Mouse (Mus musculus): ENCODE measurements around the gene Scd4. TPM values are rescaled to one million over a fixed set of nuclear protein-coding genes. Genes with fewer than 3 reads are reported as not detected.

Scd4 gene
- polyA plus RNA-seq, 1 experiment from 2014 or later: 0.12 TPM

DNA sequence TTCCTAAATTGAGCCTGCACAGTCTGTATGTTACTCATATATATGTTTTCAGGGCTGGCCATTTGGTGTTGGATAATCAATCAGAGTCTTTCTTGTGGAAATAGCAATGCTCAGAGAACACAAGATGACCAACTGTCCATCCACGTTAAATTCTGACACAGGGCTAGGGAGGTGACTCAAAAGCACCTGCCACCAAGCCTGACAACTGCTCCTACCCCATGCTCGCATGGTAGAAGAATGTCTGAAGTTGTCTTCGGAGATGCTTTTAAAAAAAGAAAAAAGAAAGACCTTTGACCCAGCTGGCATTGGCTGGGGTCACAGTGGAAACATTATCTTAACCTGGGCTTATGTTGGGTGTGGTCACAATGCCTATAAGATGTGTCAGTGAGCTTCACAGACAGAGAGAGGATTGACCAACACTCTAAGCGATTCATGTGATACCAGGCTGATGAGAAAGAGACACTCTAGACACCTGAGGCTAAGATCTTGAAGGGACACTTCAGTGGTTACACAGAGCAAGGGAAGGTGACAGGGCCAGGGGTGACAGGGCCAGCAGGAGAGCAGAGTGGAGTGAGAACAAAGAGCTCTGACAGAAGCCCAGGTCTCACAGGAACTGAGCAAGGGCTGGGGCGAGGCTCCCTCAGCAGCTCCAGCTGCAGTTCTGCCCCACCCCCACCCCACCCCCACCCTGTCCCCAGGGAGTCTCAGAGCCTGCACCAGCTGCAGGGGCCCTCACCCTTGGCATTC, 44.9 kb downstream of the Scd4 start:
- WGBS: 54% methylated on average over 5 of the region's 5 CpGs

DNA sequence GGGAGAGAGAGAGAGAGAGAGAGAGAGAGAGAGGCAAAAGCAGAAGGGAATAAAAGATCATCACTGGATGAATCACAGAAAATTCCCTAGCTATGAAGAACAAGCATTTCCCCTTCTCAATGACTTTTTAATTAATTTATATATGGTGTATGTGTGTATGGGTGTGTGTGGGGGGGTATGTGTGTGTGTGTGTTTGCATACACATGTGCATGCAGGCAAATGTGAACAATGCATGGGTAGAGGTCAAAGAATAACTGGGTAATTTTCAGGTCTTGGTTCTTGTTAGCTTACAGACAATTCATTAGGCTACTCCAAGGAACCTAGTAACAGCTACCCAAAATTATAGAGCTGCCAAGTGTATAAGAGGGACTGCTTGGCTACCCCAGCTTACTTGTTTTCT, 46.2 kb downstream of the Scd4 start:
- Histone ChIP-seq H3K9ac (ENCODE audit: low read depth, low read length) (no peak overlapping the region), H3K4me3 (replicated peaks; ENCODE audit: low read depth, low read length) (no peak overlapping the region), H3K4me1 (replicated peaks; ENCODE audit: insufficient read depth, low read length) (no peaks in the 10 kb centered on the region), H3K27ac (no peak overlapping the region), H3K27me3 (ENCODE audit: insufficient read depth, low read length) (no peaks in the 10 kb centered on the region), H3K36me3 (ENCODE audit: insufficient read depth, low read length) (no peaks in the 10 kb centered on the region), H3K9me3 (replicated peaks; ENCODE audit: low read length) (no peaks in the 10 kb centered on the region), H3K4me2 (ENCODE audit: low read length) (no peak overlapping the region)
- no peak for DNase-seq (ENCODE audit: low spot score)
- no peak for TF ChIP-seq CTCF (IDR thresholded peaks at IDR 0.05; ENCODE audit: low read depth)
- no peak for ATAC-seq (replicated peaks; ENCODE audit: low FRiP score, low read depth)

More for the DNA sequence above, 44.9 kb downstream of the Scd4 start:
- no peaks in the 10 kb centered on the region for H3K4me1 ChIP-seq (replicated peaks; ENCODE audit: insufficient read depth, low read length)
- H3K9me3 ChIP-seq (replicated peaks; ENCODE audit: low read length): no peaks in the 10 kb centered on the region
- TF ChIP-seq CTCF (IDR thresholded peaks at IDR 0.05; ENCODE audit: low read depth): no peak
- no peak overlapping the region for H3K4me3 ChIP-seq (replicated peaks; ENCODE audit: low read depth, low read length)
- H3K36me3 ChIP-seq (ENCODE audit: insufficient read depth, low read length): no peaks in the 10 kb centered on the region
- H3K27me3 ChIP-seq (ENCODE audit: insufficient read depth, low read length): no peaks in the 10 kb centered on the region
- no peak overlapping the region for H3K27ac ChIP-seq
- no peak overlapping the region for H3K4me2 ChIP-seq (ENCODE audit: low read length)
- H3K9ac ChIP-seq (ENCODE audit: low read depth, low read length): no peak overlapping the region
- DNase-seq (ENCODE audit: low spot score) (no peak), ATAC-seq (replicated peaks; ENCODE audit: low FRiP score, low read depth) (no peak)

DNA sequence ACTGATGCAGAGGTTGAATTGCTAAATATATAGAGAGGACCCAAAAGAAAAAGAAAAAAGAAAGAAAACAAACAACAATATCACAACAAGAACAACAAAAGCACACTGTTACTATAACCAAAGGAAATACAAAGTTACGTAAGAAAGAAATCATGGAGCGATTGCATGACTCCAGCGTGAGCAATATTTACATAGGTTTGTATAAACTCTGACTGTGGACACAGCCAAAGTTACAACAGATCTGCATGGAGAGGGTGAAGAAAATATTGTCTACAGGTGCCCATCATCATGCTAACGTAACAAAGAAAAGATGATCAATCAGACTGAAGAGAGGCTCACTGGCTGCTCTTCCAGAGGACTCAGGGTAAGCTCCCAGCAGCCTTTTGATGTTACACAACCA, 47.2 kb downstream of the Scd4 start:
- ATAC-seq (replicated peaks; ENCODE audit: low FRiP score, low read depth) (no peak), DNase-seq (ENCODE audit: low spot score) (no peak)
- no peaks in the 10 kb centered on the region for H3K36me3 ChIP-seq (ENCODE audit: insufficient read depth, low read length)
- TF ChIP-seq CTCF (IDR thresholded peaks at IDR 0.05; ENCODE audit: low read depth): no peak
- 90% methylated on average over 4 of the region's 4 CpGs for WGBS
- H3K4me2 ChIP-seq (ENCODE audit: low read length): no peak overlapping the region
- no peak overlapping the region for H3K4me3 ChIP-seq (replicated peaks; ENCODE audit: low read depth, low read length)
- no peaks in the 10 kb centered on the region for H3K27me3 ChIP-seq (ENCODE audit: insufficient read depth, low read length)
- H3K9me3 ChIP-seq (replicated peaks; ENCODE audit: low read length): no peaks in the 10 kb centered on the region
- no peak overlapping the region for H3K9ac ChIP-seq (ENCODE audit: low read depth, low read length)
- no peak overlapping the region for H3K27ac ChIP-seq
- H3K4me1 ChIP-seq (replicated peaks; ENCODE audit: insufficient read depth, low read length): no peaks in the 10 kb centered on the region

DNA sequence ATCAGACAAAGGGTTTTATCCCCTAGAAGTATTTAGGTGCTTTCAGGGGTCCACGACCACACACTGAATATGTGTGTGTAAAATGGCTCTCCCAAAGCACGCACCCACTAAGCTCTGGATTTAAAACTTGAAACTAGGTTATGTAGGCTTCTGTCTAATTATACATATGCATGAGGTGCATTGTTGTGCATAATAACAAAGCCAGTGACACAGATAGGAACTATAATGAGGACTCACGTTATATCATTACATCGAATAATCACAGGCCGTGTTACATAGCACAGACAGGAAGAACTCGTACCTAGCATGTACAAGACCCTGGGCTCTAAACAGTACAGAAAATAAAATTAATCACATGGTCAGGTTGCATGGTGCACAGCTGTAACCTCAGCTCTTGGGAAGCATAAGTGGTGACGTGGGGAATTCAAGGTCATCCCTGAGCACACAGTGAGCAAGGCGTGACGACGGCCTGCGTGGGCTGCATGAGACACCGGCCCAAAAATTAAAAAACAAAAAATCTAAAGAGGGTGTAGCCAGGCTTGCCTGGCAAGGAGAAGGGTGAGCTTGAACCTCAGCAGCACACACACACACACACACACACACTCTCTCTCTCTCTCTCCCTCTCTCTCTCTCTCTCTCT, 49.9 kb downstream of the Scd4 start:
- no peak for ATAC-seq (replicated peaks; ENCODE audit: low FRiP score, low read depth)

DNA sequence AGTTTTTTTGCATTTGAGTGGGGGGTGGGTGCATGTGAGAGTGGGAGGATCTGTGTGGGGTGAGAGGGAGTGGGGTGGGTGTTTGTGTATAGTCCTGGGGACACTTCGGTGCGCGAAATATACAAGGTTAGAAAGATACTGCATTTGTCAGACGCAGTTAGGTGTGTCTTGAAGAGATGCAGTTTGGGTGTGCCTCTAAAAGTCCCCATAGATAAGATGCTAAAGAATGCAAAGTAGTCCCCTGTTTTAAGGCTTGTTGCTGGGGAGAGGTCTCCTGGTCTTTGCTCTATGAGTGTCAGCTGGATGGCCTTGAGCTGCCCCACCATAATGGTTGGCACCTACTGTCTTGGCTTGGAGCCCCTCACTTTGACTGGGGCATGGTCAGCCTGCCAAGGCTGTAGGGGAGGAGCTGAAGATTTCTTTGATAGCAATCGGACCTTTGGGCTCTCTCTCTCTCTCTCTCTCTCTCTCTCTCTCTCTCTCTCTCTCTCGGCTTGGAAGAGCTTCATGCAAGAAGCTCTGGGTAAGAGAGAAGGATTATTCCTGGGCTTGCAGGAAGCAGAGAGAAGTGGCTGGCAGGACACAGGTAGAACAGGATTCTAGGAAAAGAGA, 53.1 kb downstream of the Scd4 start:
- no peak for TF ChIP-seq CTCF (IDR thresholded peaks at IDR 0.05; ENCODE audit: low read depth)
- H3K4me1 ChIP-seq (replicated peaks; ENCODE audit: insufficient read depth, low read length): peaks cover 6% of the 10 kb centered on the region
- DNase-seq (ENCODE audit: low spot score) (no peak), ATAC-seq (replicated peaks; ENCODE audit: low FRiP score, low read depth) (no peak)
- no peak overlapping the region for H3K9ac ChIP-seq (ENCODE audit: low read depth, low read length)
- no peaks in the 10 kb centered on the region for H3K9me3 ChIP-seq (replicated peaks; ENCODE audit: low read length)
- 78% methylated on average over 6 of the region's 6 CpGs for WGBS
- no peak overlapping the region for H3K4me3 ChIP-seq (replicated peaks; ENCODE audit: low read depth, low read length)
- H3K27me3 ChIP-seq (ENCODE audit: insufficient read depth, low read length): no peaks in the 10 kb centered on the region
- H3K27ac ChIP-seq: no peak overlapping the region
- no peaks in the 10 kb centered on the region for H3K36me3 ChIP-seq (ENCODE audit: insufficient read depth, low read length)
- no peak overlapping the region for H3K4me2 ChIP-seq (ENCODE audit: low read length)

More for the DNA sequence above, 49.9 kb downstream of the Scd4 start:
- 63% methylated on average over 12 of the region's 12 CpGs for WGBS
- no peaks in the 10 kb centered on the region for H3K27me3 ChIP-seq (ENCODE audit: insufficient read depth, low read length)
- H3K27ac ChIP-seq: no peak overlapping the region
- no peak for DNase-seq (ENCODE audit: low spot score)
- H3K4me2 ChIP-seq (ENCODE audit: low read length): no peak overlapping the region
- peaks cover 2% of the 10 kb centered on the region for H3K4me1 ChIP-seq (replicated peaks; ENCODE audit: insufficient read depth, low read length)
- no peaks in the 10 kb centered on the region for H3K9me3 ChIP-seq (replicated peaks; ENCODE audit: low read length)
- no peaks in the 10 kb centered on the region for H3K36me3 ChIP-seq (ENCODE audit: insufficient read depth, low read length)
- no peak overlapping the region for H3K9ac ChIP-seq (ENCODE audit: low read depth, low read length)
- no peak overlapping the region for H3K4me3 ChIP-seq (replicated peaks; ENCODE audit: low read depth, low read length)
- TF ChIP-seq CTCF (IDR thresholded peaks at IDR 0.05; ENCODE audit: low read depth): no peak

DNA sequence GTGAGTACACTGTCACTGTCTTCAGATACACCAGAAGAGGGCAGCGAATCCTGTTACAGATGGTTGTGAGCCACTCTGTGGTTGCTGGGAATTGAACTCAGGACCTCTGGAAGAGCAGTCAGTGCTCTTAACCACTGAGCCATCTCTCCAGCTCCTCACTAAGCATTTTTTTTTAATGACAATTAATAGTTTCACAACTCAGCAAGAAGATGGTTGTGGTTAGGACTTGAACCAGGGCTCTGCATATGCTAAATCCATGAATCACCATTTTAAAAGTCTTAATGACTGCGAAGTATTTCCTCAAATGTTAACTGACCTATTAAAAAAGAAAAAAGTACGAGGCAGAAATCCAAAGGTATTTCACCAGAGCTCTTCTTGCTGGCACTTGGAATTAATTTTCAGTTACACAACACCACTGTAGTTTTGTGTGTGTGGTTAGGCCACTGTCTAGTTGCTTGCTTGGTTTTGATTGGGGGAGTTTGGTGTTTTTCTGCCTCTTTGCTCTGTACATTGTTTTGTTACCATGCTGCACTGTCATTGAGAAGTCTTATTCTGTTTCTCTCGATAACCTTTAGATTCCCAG, 54.3 kb downstream of the Scd4 start:
- DNase-seq (ENCODE audit: low spot score): no peak
- Histone ChIP-seq H3K9me3 (replicated peaks; ENCODE audit: low read length) (no peaks in the 10 kb centered on the region), H3K4me1 (replicated peaks; ENCODE audit: insufficient read depth, low read length) (peaks cover 6% of the 10 kb centered on the region), H3K9ac (ENCODE audit: low read depth, low read length) (no peak overlapping the region), H3K27me3 (ENCODE audit: insufficient read depth, low read length) (no peaks in the 10 kb centered on the region), H3K36me3 (ENCODE audit: insufficient read depth, low read length) (no peaks in the 10 kb centered on the region), H3K4me2 (ENCODE audit: low read length) (no peak overlapping the region), H3K4me3 (replicated peaks; ENCODE audit: low read depth, low read length) (no peak overlapping the region), H3K27ac (no peak overlapping the region)
- no peak for ATAC-seq (replicated peaks; ENCODE audit: low FRiP score, low read depth)
- WGBS: 88% methylated on average over 4 of the region's 4 CpGs
- no peak for TF ChIP-seq CTCF (IDR thresholded peaks at IDR 0.05; ENCODE audit: low read depth)
